Mouse (Mus musculus) myocyte (in vitro differentiated cells): ENCODE results near the gene Masp2. TPM values are rescaled to one million over a fixed set of nuclear protein-coding genes. Genes with fewer than 3 reads are reported as not detected.

ENCODE experiments used
- H3K27me3 ChIP-seq: one replicate; pipeline ENCODE4 v1.6.1; 2011; ENCODE audit not compliant: control insufficient read depth, insufficient read depth, insufficient read length
- H3K36me3 ChIP-seq: one replicate; pipeline ENCODE4 v1.6.1; 2011; ENCODE audit not compliant: control insufficient read depth, insufficient read depth
- H3K4me2 ChIP-seq: one replicate; pipeline ENCODE4 v1.6.1; 2011; ENCODE audit warnings: low read depth, control low read depth
- H3K4me3 ChIP-seq: one replicate; pipeline ENCODE4 v1.5.1; 2011; ENCODE audit warnings: mild to moderate bottlenecking, control low read depth, moderate library complexity
- H3K79me2 ChIP-seq: one replicate; pipeline ENCODE4 v1.6.1; 2011; ENCODE audit not compliant: control insufficient read depth, insufficient read depth
- H3ac ChIP-seq: one replicate; pipeline ENCODE4 v1.6.1; 2011; ENCODE audit not compliant: control insufficient read depth, insufficient read length
- CEBPB ChIP-seq: IDR thresholded peaks from 2 replicates; pipeline ENCODE4 v1.6.1; 2011; ENCODE audit warnings: mild to moderate bottlenecking, moderate library complexity; ENCODE audit not compliant: poor library complexity, insufficient read depth, severe bottlenecking
- E2F4 ChIP-seq: IDR thresholded peaks from one replicate; pipeline ENCODE4 v1.6.1; 2011; ENCODE audit warnings: mild to moderate bottlenecking, control low read depth, moderate library complexity; ENCODE audit not compliant: insufficient read depth
- MAX ChIP-seq: IDR thresholded peaks from one replicate; pipeline ENCODE4 v1.6.1; 2011; ENCODE audit warnings: low read depth, mild to moderate bottlenecking, control low read depth
- MYOD1 ChIP-seq, 3 experiments: IDR thresholded peaks; one replicate each; pipeline ENCODE4 v1.6.1; 2011; ENCODE audit warnings: control low read depth in 2 of 3, low read depth in 2 of 3, mild to moderate bottlenecking in 2 of 3, moderate library complexity in 1 of 3; ENCODE audit not compliant: insufficient read length in 2 of 3, control insufficient read depth in 1 of 3
- MYOG ChIP-seq, 3 experiments: IDR thresholded peaks; one replicate each; pipeline ENCODE4 v1.6.1; 2011; ENCODE audit warnings: control low read depth in 2 of 3, low read depth in 2 of 3, mild to moderate bottlenecking in 2 of 3; ENCODE audit not compliant: insufficient read length in 2 of 3, control insufficient read depth in 1 of 3, insufficient read depth in 1 of 3
- POLR2A ChIP-seq: IDR thresholded peaks from one replicate; pipeline ENCODE4 v1.6.1; 2011; ENCODE audit warnings: low read depth, mild to moderate bottlenecking, control low read depth, moderate library complexity; ENCODE audit not compliant: insufficient read length
- POLR2AphosphoS2 ChIP-seq: IDR thresholded peaks from one replicate; pipeline ENCODE4 v1.6.1; 2011; ENCODE audit warnings: low read depth, control low read depth; ENCODE audit not compliant: insufficient read length
- REST ChIP-seq: IDR thresholded peaks from one replicate; pipeline ENCODE4 v1.6.1; 2011; ENCODE audit warnings: mild to moderate bottlenecking, control low read depth, moderate library complexity; ENCODE audit not compliant: insufficient read depth, insufficient read length
- SRF ChIP-seq: IDR thresholded peaks from one replicate; pipeline ENCODE4 v1.6.1; 2011; ENCODE audit warnings: low read depth; ENCODE audit not compliant: control insufficient read depth, insufficient read length
- TCF12 ChIP-seq: IDR thresholded peaks from one replicate; pipeline ENCODE4 v1.6.1; 2011; ENCODE audit warnings: mild to moderate bottlenecking, control low read depth; ENCODE audit not compliant: poor library complexity, insufficient read depth, severe bottlenecking
- TCF3 ChIP-seq: IDR thresholded peaks from one replicate; pipeline ENCODE4 v1.6.1; 2011; ENCODE audit warnings: low read depth, control low read depth; ENCODE audit not compliant: insufficient read length
- USF1 ChIP-seq: IDR thresholded peaks from one replicate; pipeline ENCODE4 v1.6.1; 2011; ENCODE audit warnings: low read depth, mild to moderate bottlenecking, control low read depth, moderate library complexity
- polyA plus RNA-seq: library from polyadenylated mRNA; unstranded; fragments of >200 nt; fragmentation: generic; extraction: Trizol; gene quantifications from one replicate; pipeline ENCODE4 v1.2.1, GENCODE M21; 2012; ENCODE audit warnings: missing spikeins

Masp2 gene
- polyA plus RNA-seq, 1 experiment, result 0.43 TPM

- H3ac ChIP-seq, result no peak overlapping the region
- no peak overlapping the region for H3K4me3 ChIP-seq
- H3K79me2 ChIP-seq, result no peaks in the 10 kb centered on the region
- TF ChIP-seq E2F4, result no peak
- no peak for TF ChIP-seq USF1
- TF ChIP-seq REST, result no peak
- no peak for TF ChIP-seq POLR2AphosphoS2
- no peak for TF ChIP-seq MYOG (IDR thresholded peaks at IDR 0.05; ENCODE audit: control insufficient read depth in 1 of 3, insufficient read depth in 1 of 3, insufficient read length in 2 of 3, low read depth in 2 of 3)
- no peak for TF ChIP-seq MYOD1 (IDR thresholded peaks at IDR 0.05; ENCODE audit: control insufficient read depth in 1 of 3, insufficient read length in 2 of 3, low read depth in 2 of 3)
- no peak for TF ChIP-seq SRF
- TF ChIP-seq POLR2A, result no peak
- no peaks in the 10 kb centered on the region for H3K27me3 ChIP-seq
- H3K36me3 ChIP-seq, result no peaks in the 10 kb centered on the region
- no peak overlapping the region for H3K4me2 ChIP-seq
These were observed 47.0 kb downstream of the Masp2 start for GRCm38 (mm10) chr4:148649309-148649708.

- Histone ChIP-seq H3K36me3 (no peaks in the 10 kb centered on the region), H3K4me3 (no peak overlapping the region), H3K27me3 (no peaks in the 10 kb centered on the region)
These were observed 48.7 kb downstream of the Masp2 start for GRCm38 (mm10) chr4:148651045-148651444.

GRCm38 (mm10) chr4:148654701-148655398 is 52.5 kb downstream of the Masp2 start:
- H3ac ChIP-seq, result no peak overlapping the region
- no peak overlapping the region for H3K4me2 ChIP-seq
- no peaks in the 10 kb centered on the region for H3K79me2 ChIP-seq
- H3K4me3 ChIP-seq, result no peak overlapping the region
- TF ChIP-seq CEBPB (no peak), POLR2A (no peak), E2F4 (no peak), USF1 (no peak), POLR2AphosphoS2 (no peak), MAX (no peak), SRF (no peak), TCF3 (no peak), REST (no peak), MYOG (IDR thresholded peaks at IDR 0.05; ENCODE audit: control insufficient read depth in 1 of 3, insufficient read depth in 1 of 3, insufficient read length in 2 of 3, low read depth in 2 of 3) (no peak), MYOD1 (IDR thresholded peaks at IDR 0.05; ENCODE audit: control insufficient read depth in 1 of 3, insufficient read length in 2 of 3, low read depth in 2 of 3) (no peak), TCF12 (no peak)
- H3K36me3 ChIP-seq, result no peaks in the 10 kb centered on the region
- H3K27me3 ChIP-seq, result peaks cover 23% of the 10 kb centered on the region

More at GRCm38 (mm10) chr4:148651045-148651444, 48.7 kb downstream of the Masp2 start:
- H3K79me2 ChIP-seq, result no peaks in the 10 kb centered on the region
- TF ChIP-seq TCF3 (no peak), REST (no peak), USF1 (no peak)
- no peak overlapping the region for H3K4me2 ChIP-seq
- no peak overlapping the region for H3ac ChIP-seq

- TF ChIP-seq POLR2AphosphoS2, result no peak
- Histone ChIP-seq H3K79me2 (no peaks in the 10 kb centered on the region), H3ac (no peak overlapping the region), H3K36me3 (no peaks in the 10 kb centered on the region), H3K27me3 (peaks cover 33% of the 10 kb centered on the region), H3K4me3 (no peak overlapping the region), H3K4me2 (no peak overlapping the region)
These were observed 54.4 kb downstream of the Masp2 start for GRCm38 (mm10) chr4:148656691-148657258.

GRCm38 (mm10) chr4:148657776-148658175 is 55.4 kb downstream of the Masp2 start:
- no peak overlapping the region for H3K4me2 ChIP-seq
- peaks cover 38% of the 10 kb centered on the region for H3K27me3 ChIP-seq
- TF ChIP-seq E2F4, result no peak
- TF ChIP-seq TCF12, result no peak
- no peak for TF ChIP-seq CEBPB
- no peak for TF ChIP-seq MYOD1 (IDR thresholded peaks at IDR 0.05; ENCODE audit: control insufficient read depth in 1 of 3, insufficient read length in 2 of 3, low read depth in 2 of 3)
- TF ChIP-seq POLR2A, result no peak
- no peak for TF ChIP-seq MYOG (IDR thresholded peaks at IDR 0.05; ENCODE audit: control insufficient read depth in 1 of 3, insufficient read depth in 1 of 3, insufficient read length in 2 of 3, low read depth in 2 of 3)
- no peak for TF ChIP-seq USF1
- TF ChIP-seq REST, result no peak
- TF ChIP-seq SRF, result no peak
- no peak for TF ChIP-seq TCF3
- TF ChIP-seq POLR2AphosphoS2, result no peak
- TF ChIP-seq MAX, result no peak
- H3K4me3 ChIP-seq, result no peak overlapping the region
- H3K36me3 ChIP-seq, result no peaks in the 10 kb centered on the region
- H3K79me2 ChIP-seq, result no peaks in the 10 kb centered on the region
- no peak overlapping the region for H3ac ChIP-seq
